Mouse (Mus musculus) frontal cortex, postnatal 10 days (tissue): Measurements from ENCODE around the gene Tprn.
"Not testable (repeated sequence)": the region's sequence is repeated elsewhere in the genome, so short reads cannot be mapped to it uniquely, and the experiment has no call there.

Experiments used
- DNase-seq, 2 experiments: peaks; one replicate each; pipeline ENCODE4 v3.0.0; 2022; ENCODE audit warnings: low spot score in 2 of 2, mixed read lengths in 1 of 2

Tprn gene

DNA sequence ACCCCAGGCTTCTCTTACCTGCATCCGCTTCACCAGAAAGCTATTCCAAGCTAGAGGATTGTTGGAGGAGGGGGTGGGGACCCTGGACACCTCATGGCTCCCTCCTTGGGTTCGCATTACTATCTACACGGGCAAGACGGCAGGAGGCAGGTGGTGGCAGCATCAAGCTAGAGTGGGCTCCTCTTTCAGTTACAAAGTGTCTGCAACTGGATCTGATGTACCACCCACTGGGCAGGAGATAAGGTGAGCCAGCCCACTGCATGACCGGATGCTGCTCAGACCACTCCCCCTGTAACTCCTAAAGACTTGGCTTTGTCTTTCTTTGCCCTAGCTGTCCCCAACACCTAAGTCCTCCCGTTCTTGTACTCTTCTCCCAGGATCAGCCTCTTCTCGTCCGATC lies 25.8 kb upstream of the Tprn start, which contains the start of gene Rnf224:
TSS of gene Rnf224 (minus strand) at position 174 of the 400 bp plus-strand sequence.
- no peak for DNase-seq

DNA sequence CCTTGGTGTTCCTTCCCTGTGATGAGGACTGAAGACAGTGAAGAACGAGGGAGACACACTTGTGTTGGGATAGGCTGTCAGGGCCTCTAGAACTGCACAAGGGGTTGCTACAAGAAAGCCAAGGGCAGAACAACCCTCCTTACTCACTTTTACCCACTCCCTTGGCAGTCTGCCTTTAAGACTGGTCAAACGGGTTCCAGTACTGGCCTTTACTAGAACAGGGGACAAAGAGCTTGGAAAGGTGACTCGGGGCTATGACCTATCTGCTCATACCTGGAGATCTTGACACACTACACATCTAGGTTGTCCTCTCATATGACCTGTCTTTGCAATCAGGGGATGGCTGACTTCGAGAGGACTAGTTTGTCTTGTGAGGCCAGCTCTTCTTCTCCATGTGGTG lies 24.9 kb upstream of the Tprn start:
- DNase-seq, result no peak

DNA sequence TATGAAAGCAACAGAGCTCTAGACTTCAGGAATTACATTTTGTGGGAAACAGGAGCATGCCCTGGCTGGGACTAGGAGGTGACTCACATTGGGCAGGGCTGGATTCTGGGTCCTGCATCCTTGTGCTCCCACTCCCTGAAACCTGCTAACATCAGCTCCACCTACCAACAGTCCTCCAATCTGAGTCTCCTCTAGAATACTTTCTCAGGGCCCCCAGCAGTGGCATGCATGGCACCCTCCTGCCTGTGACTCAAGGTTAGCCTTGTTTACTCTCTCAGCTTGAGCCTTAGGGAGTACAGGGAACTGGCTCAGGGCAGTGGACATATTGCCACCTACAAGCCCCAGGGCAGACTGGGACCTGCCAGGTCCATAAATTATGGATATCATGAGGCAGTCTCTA lies 24.3 kb upstream of the Tprn start:
- DNase-seq, result no peak

DNA sequence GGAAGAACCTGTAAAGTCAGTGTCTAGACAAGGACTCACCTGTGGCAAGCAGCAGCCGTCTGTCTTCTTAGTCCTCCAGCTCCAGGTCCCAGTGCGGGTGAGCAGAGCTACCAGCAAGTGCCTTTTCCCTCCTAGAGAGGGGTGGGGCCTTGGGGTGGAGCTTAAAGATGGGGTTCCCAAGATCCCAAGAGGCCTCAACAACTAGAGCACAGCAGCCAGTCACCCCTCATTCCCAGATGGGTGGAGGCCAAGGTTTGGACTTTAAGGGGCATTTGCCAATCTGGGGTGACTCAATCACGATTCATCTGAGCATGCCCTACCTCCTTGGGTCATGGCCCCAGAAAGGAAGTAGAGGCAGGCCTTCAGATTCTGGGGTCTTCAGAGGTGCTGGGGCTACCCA lies 22.7 kb upstream of the Tprn start:
- DNase-seq, result no peak

DNA sequence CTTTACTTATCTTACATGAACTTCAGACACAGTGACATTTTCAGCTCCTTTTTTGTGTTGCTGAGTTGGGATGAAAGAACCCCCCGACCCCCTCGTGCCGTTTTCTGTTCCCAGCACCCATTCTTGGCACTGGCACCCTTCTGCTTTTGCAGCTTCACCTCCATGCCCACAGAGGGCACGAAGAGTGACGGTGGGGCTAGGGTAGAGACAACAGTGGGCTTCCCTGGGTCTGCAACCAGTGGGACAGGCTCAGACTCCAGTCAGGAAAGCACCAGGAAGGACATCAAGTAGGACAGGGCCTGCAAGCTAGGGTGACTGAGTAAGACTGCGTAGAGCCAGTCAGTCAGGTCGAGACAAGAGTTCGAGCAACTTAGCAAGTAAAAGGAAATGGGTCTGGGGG lies 22.1 kb upstream of the Tprn start:
- DNase-seq, result no peak

DNA sequence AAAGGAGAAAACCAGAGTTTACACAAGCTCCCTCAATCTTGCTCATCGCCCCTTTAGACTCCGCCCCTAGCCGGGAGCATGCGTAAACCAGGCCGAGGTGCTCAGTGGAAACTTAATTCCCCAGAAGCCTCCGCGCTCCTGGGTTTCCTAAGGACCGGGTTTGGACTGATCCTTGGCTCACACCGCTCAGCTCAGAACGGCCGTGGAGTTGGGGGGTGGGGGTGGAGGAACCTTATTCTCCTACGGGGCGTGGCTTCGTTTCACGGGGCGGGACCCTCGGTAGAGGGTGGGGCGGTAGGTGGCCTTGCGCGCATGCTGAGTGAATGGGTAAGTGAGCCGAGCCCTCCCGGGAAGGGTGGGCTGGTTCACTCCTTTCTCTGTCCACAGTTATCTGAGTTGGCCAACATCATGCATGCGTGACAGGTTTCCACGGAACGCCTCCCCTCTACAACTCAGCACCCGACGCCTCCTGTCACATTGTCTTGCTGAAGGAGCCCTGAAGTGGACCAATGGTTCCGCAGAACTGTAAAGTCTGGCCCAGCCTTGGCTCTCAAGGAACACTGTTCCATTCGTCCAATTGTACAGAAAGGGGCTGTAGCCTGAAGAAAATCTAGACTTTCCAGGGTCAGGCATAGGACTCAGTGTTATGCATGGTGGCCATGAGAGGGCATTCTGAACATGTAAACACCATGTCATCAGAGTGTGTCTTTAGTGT lies 21.5 kb upstream of the Tprn start:
- peak in 1 of 2 experiments; percentile 66 for DNase-seq

DNA sequence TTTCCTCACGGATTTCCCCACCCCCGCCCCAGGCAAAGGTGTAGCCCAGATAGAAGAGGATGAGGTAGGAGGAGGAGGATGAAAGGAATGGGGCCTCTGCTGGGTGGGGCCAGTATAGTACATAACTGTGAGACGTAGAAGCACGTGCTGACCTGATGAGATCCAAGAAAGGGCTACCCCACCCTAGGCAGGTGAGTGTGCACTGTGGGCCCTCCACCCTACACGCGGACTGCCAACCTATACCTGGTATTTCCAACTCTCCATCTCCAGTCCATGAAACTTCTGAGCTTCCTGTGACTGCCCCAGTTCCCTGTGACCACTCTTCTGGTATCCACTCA lies 21.0 kb upstream of the Tprn start:
- DNase-seq, result no peak

DNA sequence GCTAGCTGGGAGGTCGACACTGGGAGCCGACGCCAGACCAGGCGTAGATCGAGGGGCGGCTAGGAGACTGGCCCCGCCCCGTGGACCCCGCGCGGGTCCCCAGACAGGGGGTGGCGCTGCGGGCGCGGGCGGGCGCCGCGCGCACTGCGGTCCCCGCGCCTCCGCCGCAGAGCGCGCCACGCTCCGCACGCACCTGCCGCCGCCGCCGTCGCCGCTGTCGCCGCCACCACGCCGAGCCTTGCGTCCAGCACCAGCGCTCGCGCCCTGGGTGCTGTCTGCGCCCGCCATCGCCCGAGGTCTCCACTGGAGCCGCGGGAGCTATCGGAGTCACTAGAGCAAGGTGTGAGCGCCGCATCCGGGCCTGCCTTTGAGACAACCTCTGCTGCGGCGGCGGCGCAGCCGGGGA lies 20.3 kb upstream of the Tprn start, which contains the start of the genes Rnf208 and Cysrt1:
TSS of gene Rnf208 (plus strand) at position 155 of the 406 bp plus-strand sequence.
TSS of gene Cysrt1 (minus strand) at position 352 of the 406 bp plus-strand sequence.
- peak in 1 of 2 experiments; percentile 49 for DNase-seq

DNA sequence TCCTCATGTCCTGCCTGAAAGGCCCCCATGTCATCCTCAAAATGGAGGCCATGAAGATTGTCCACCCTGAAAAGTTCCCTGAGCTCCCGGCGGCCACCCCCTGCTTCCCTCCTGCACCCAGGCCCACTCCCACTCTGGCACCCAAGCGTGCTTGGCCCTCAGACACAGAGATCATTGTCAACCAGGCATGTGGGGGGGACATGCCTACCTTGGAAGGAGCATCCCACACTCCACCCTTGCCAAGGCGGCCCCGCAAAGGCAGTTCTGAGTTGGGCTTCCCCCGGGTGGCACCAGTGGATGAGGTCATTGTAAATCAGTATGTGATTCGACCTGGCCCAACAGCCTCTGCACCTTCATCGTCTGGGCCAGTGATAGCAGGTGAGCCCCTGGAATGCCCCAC lies 19.1 kb upstream of the Tprn start:
- no peak for DNase-seq

DNA sequence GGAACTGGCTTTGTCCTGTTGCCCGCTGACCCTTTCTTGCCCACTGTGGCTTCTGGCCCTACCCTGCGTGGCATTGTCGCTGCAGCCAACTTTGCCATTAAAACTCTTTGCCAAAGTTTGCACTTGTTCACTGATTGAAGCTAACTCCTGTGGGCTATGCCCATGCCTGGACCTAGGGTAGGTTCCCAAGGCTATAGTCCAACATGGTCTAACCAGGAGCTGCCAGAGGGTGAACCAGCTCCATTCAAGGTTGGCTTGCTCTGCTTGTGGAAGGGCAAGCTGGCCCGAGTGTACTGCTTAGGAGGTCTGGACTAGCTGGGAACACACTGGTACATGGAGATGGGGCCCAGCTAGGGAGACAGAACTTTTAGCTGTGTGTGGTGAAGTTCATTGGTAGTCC lies 18.3 kb upstream of the Tprn start:
- DNase-seq, result no peak

DNA sequence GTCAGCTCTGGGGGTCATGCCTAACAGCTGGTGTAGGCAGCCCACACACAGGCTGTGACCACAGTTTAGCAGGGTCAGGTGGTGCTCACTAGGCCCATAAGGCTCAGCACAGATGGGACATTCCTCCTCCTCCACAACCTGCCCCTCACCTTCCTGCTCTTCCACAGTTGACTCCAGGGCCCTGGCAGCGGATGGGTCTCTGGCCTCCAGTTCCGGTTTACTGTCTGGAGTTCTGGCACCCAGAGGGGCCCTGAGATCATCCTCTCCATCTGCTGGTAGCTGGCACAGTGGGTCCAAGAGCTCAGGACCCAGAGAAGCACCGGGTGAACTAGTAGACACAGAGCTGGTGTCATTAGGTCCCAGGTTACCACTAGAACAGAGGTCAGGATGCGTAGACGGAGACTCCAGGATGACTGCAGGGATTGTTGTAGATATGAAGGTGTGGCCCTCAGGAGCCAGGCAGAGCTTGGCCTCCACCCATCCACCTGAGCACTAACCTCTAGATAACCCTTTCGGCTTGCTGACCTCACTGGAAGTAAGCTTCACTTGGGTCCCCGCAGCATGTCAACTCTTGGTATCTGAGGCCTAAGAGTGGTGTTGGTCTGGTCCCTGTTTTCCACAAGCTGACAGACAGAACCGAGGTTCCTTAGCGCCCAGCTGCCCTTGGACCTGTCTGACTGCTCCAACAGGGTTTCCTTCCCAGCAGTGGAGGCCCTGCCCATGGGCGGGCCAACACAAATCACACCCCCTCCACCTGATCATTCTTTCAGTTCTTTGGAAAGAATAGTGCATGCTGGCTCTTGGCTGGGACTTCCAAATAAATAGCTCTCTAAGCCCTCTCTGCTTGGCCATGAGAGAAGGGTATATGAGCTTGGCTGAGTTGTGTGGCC lies 16.0 kb upstream of the Tprn start, which contains the start of gene AL732309.1:
TSS of gene AL732309.1 (minus strand) at position 681 of the 890 bp plus-strand sequence.
- no peak for DNase-seq

DNA sequence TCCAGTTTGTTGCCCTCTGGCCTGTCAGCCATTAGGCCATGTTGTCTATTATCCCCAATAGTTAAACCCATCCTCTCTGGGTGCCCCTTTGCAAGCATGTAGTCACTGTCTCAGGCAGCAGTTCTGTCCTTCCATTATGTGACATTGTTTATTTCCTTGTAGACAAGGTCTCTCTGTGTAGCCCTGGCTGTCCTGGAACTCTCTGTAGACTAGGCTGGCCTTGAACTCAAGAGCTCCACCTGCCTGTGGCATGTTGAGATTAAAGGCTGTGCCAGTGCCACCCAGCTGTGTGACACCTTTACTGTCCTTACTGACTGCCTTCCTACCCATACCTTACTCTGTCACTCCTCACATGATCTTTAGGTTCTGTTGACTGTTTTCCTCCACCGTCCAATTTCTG lies 10.1 kb upstream of the Tprn start:
- DNase-seq, result no peak

DNA sequence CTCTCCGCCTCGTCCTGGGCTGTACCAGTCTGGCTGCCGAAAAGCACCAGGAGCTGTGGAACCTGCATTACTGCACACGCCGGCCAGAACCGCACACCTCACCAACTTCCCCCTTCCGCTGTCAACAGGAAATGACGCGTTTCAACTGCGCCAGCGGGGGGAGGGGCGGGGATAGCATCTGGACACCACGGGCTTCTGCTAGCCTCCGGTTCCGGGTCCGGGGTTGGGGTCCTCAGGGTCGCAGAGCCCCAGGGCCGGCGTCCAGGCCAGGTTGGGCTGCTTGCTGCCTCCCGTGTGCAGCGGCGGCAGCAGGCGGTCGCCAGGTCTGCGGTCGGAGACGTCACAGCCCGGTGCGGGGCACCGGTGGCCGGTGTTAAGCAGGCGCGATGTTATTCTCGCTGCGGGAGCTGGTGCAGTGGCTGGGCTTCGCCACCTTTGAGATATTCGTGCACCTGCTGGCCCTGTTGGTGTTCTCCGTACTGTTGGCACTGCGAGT lies 7.1 kb upstream of the Tprn start, which contains the start of gene Tmem203:
TSS of gene Tmem203 (plus strand) at position 156 of the 496 bp plus-strand sequence.
- DNase-seq, result peak; percentile 77 to 83

DNA sequence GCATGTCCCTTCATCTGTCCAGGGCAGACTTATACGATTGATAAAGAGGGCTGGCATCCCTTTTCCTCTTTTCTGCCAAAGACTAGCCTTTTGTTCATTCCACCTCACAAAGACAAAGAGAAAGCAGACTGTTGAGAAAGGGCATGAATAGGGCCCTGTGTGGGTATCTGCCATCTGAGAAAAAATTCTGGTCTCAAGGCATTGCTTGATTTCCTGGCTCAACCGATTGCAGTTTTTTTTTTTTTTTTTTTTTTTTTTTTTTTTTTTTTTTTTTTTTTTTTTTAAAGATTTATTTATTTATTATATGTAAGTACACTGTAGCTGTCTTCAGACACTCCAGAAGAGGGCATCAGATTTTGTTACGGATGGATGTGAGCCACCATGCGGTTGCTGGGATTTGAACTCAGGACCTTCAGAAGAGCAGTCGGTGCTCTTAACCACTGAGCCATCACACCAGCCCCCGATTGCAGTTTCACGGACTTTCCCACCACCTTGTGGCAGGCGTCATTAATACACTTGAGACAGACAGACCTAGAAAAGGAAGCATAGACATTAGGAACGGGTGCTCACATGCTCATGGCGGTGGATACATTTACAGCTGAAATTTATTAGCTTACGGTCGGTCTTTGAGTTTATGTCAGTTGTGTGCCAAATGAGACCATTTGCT lies 5.8 kb upstream of the Tprn start:
- not testable (repeated sequence) for DNase-seq

DNA sequence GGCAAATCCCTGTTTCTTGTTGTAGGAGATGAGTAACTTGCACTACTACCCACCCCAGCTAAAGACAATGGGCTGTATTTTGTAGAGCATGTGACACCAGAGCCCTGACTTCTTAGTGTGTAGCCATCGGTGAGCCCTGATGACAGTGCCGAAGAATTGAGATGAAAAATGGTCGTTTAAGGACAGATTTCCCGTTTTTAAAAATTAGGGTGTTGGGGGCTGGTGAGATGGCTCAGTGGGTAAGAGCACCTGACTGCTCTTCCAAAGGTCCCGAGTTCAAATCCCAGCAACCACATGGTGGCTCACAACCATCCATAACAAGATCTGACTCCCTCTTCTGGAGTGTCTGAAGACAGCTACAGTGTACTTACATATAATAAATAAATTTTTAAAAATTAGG lies 5.2 kb upstream of the Tprn start:
- not testable (repeated sequence) for DNase-seq

DNA sequence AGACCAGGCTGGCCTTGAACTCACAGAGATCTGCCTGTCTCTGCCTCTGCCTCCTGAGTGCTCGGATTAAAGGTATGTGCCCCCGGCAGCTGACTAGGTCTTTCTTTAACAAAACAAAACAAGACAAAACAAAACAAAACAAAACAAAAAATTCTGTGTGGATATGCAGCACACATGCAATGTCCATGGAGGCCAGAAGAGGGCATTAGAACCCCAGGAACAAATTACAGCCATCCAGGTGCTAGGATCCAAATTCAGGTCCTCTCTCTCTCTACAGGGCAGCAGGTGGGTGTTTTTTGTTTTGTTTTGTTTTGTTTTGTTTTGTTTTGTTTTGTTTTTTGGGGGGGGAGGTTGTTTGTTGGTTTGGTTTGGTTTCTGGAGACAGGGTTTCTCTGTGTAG lies 3.5 kb upstream of the Tprn start:
- DNase-seq, result no peak

DNA sequence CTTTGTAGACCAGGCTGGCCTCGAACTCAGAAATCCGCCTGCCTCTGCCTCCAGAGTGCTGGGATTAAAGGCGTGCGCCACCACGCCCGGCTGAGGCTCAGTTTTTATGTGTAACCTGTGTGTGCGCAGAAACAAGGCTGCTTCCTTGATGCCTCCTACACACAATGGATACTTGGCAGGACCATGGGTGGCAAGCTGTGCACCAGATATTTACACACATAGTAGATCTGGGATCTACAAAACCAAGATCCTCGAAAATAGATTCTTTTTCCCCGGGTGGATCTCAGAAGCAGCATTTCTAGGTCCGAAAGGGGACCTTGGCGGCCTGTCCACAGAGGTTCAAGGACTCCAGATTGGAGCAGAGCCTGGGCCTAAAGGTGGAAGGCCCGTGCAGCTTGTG lies 548 bp upstream of the Tprn start:
- peak in 1 of 2 experiments; percentile 8 for DNase-seq

DNA sequence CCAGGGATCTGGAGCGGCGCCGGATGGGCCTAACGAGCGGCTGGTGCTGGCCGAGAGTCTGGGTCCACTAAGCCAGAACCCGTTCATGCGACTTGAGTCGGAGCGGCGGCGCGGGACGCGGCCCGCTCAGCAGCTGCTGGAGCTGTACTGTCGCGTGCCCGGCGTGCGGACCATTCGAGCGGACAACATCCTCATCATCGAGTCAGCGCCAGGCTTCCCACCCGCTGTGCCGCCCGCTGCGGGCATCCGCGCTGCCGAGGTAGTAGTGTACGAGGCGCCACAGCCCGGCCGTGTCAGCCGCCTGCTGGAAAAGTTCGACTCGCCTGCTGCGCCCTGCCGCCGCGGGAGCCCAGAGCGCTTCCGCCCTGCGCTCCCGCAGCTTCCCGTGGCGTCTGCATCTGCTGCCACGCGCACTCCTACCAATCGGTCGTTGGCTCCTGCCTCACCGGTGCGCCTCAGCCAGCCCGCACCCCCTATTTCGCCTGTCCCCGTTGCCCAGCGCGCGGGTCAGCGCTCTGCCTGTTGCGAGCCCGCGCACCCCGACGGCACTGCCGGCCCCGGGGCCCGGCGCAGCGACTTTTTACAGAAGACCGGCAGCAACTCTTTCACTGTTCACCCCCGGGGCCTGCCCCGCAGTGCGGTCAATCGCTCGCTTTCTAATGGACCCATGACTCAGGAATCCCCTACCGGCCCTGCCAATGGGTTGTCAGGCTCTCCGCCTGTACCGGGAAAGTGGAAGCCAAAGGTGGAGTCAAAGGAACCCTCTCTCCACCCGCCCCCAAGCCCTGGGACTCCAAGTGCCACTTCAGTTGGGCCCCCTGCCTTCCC lies 591 bp downstream of the Tprn start:
- peak in 1 of 2 experiments; percentile 22 for DNase-seq

DNA sequence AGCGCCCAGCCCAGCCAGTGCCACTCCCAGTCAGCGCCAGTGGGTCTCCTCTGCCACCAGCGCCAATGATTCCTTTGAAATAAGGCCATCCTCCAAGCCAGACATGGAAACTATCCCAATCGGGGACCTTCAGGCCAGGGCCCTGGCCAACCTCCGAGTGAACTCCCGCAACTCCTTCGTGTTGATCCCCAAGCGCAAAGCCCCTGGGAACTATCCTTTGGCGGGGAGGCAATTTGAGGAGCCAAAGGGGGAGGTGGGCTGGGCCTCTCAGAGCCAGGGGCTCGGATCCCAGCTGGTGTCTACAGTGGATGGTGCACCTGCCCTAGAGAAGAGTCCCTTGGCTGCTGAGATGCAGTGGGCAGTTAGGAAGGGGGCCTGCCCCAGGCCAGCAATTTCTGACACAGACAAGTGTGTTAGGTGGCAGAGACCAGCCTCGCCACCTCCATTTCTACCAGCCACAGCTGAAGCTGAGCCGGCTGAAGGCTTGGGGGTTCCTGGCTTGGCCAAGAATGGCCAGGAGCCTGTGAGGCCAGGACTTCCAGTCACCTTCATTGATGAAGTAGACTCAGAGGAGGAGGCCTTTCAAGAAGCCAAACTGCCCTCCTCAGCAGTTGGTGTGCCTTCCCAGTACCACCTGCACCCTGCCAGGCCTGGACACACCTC lies 1.3 kb downstream of the Tprn start:
- peak in 1 of 2 experiments; percentile 10 for DNase-seq

DNA sequence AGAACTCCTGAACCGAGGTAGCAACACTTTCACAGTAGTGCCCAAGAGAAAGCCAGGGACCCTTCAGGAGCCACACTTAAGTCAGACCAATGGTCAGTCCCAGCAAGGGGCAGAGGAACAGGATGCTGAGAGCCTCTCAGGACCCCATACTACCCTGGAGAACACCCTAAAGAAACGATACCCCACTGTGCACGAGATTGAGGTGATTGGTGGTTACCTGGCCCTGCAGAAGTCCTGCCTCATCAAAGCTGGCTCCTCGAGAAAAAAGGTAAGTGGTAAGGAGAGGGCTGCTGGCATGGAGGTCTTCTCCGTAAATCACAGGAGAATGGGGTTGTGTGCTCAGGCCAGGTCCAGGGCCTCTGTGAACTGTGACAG lies 1.9 kb downstream of the Tprn start:
- no peak for DNase-seq
